Mouse (Mus musculus) hindbrain, embryonic 10.5 days (tissue): ENCODE data around the gene Mvp. TPM values are rescaled to one million over a fixed set of nuclear protein-coding genes. Genes with fewer than 3 reads are reported as not detected.
A peak's percentile ranks its signal among the peaks of the same experiment; 100 is the strongest.

Source experiments
- DNase-seq: peaks from one replicate; pipeline ENCODE4 v3.0.0-alpha.2; 2017; ENCODE audit warnings: low spot score
- H3K27ac ChIP-seq: fragments of 300-500 bp; sonication (generic); 2 replicates; pipeline ENCODE4 v1.5.1; 2016; ENCODE audit warnings: mild to moderate bottlenecking, moderate library complexity
- H3K27me3 ChIP-seq: fragments of 300-500 bp; sonication (generic); 2 replicates; pipeline ENCODE4 v1.6.1; 2016; ENCODE audit warnings: mild to moderate bottlenecking; ENCODE audit not compliant: poor library complexity, insufficient read depth, severe bottlenecking
- H3K36me3 ChIP-seq: fragments of 300-500 bp; sonication (generic); 2 replicates; pipeline ENCODE4 v1.6.1; 2016; ENCODE audit warnings: mild to moderate bottlenecking, moderate library complexity
- H3K4me1 ChIP-seq: fragments of 300-500 bp; sonication (generic); replicated peaks from 2 replicates; pipeline ENCODE4 v1.6.1; 2016; ENCODE audit warnings: mild to moderate bottlenecking
- H3K4me3 ChIP-seq: fragments of 300-500 bp; sonication (generic); 2 replicates; pipeline ENCODE4 v1.5.1; 2016; ENCODE audit warnings: mild to moderate bottlenecking, moderate library complexity
- H3K9me3 ChIP-seq: fragments of 300-500 bp; sonication (generic); 2 replicates; pipeline ENCODE4 v1.6.1; 2016; ENCODE audit warnings: mild to moderate bottlenecking, moderate library complexity
- WGBS: fragments of 180-500 bp; shearing (Covaris S2); methylation state at CpG from one replicate; pipeline ENCODE4 v1.1.7; 2016; 5-methylcytosine and 5-hydroxymethylcytosine counted together
- polyA plus RNA-seq: library from polyadenylated mRNA; unstranded; fragments of >200 nt; fragmentation: Nextera tagmentation; extraction: Ambion mirVana; gene quantifications from 2 replicates; pipeline ENCODE4 v1.2.1, GENCODE M21; 2016

The Mvp gene
- polyA plus RNA-seq: 5.0 and 6.1 TPM in 2 replicates

- Histone ChIP-seq H3K36me3 (peaks cover 47% of the 10 kb centered on the region), H3K27ac (peak within 1 kb of the TSS; percentile 98), H3K9me3 (no peaks in the 10 kb centered on the region), H3K4me3 (peak within 1 kb of the TSS; percentile 87), H3K27me3 (no peaks in the 10 kb centered on the region), H3K4me1 (peaks cover 58% of the 10 kb centered on the region)
- WGBS: 66% methylated on average over 11 of the region's 11 CpGs
- DNase-seq: peak; percentile 26
These were observed at the start of gene Mvp for GRCm38 (mm10) chr7:127014320-127014719. Gene Mvp (minus strand): TSS chr7:127014621.

GRCm38 (mm10) chr7:127055026-127055585 is 40.7 kb upstream of the Mvp start:
- H3K4me3 ChIP-seq: no peak overlapping the region
- no peaks in the 10 kb centered on the region for H3K27me3 ChIP-seq
- WGBS: 77% methylated on average over 5 of the region's 5 CpGs
- H3K27ac ChIP-seq: no peak overlapping the region
- no peaks in the 10 kb centered on the region for H3K9me3 ChIP-seq
- no peak for DNase-seq
- H3K36me3 ChIP-seq: no peaks in the 10 kb centered on the region
- H3K4me1 ChIP-seq: no peaks in the 10 kb centered on the region

- DNase-seq: peak; percentile 92
- under 1% methylated on average over 53 of the region's 53 CpGs for WGBS
- H3K27me3 ChIP-seq: no peaks in the 10 kb centered on the region
- peaks cover 23% of the 10 kb centered on the region for H3K4me1 ChIP-seq
- H3K36me3 ChIP-seq: peaks cover 34% of the 10 kb centered on the region
- H3K4me3 ChIP-seq: peak within 1 kb of the TSS; percentile 96
- peak within 1 kb of the TSS; percentile 96 for H3K27ac ChIP-seq
- H3K9me3 ChIP-seq: no peaks in the 10 kb centered on the region
These were observed 27.6 kb upstream of the Mvp start, which contains the start of gene Kif22 for GRCm38 (mm10) chr7:127041851-127042672. Gene Kif22 (minus strand): TSS chr7:127042471.

GRCm38 (mm10) chr7:127031244-127031643 is 16.8 kb upstream of the Mvp start:
- DNase-seq: no peak

GRCm38 (mm10) chr7:127030172-127030571 is 15.8 kb upstream of the Mvp start:
- H3K27ac ChIP-seq: no peak overlapping the region
- H3K4me3 ChIP-seq: no peak overlapping the region
- H3K36me3 ChIP-seq: peaks cover 81% of the 10 kb centered on the region
- H3K27me3 ChIP-seq: no peaks in the 10 kb centered on the region
- H3K4me1 ChIP-seq: peaks cover 20% of the 10 kb centered on the region
- H3K9me3 ChIP-seq: no peaks in the 10 kb centered on the region
- WGBS: 100% methylated on average over 1 of the region's 1 CpGs
- DNase-seq: no peak

More at GRCm38 (mm10) chr7:127031244-127031643, 16.8 kb upstream of the Mvp start:
- Histone ChIP-seq H3K27ac (no peak overlapping the region), H3K9me3 (no peaks in the 10 kb centered on the region), H3K27me3 (no peaks in the 10 kb centered on the region), H3K4me3 (no peak overlapping the region), H3K36me3 (peaks cover 86% of the 10 kb centered on the region), H3K4me1 (peaks cover 17% of the 10 kb centered on the region)
- WGBS: 81% methylated on average over 1 of the region's 1 CpGs

GRCm38 (mm10) chr7:127027885-127028284 is 13.5 kb upstream of the Mvp start:
- Histone ChIP-seq H3K4me1 (peaks cover 43% of the 10 kb centered on the region), H3K4me3 (peak overlapping the region; percentile 90), H3K27ac (peak overlapping the region; percentile 100), H3K36me3 (peaks cover 81% of the 10 kb centered on the region), H3K27me3 (no peaks in the 10 kb centered on the region), H3K9me3 (no peaks in the 10 kb centered on the region)
- DNase-seq: no peak
- WGBS: 79% methylated on average over 8 of the region's 8 CpGs

DNA sequence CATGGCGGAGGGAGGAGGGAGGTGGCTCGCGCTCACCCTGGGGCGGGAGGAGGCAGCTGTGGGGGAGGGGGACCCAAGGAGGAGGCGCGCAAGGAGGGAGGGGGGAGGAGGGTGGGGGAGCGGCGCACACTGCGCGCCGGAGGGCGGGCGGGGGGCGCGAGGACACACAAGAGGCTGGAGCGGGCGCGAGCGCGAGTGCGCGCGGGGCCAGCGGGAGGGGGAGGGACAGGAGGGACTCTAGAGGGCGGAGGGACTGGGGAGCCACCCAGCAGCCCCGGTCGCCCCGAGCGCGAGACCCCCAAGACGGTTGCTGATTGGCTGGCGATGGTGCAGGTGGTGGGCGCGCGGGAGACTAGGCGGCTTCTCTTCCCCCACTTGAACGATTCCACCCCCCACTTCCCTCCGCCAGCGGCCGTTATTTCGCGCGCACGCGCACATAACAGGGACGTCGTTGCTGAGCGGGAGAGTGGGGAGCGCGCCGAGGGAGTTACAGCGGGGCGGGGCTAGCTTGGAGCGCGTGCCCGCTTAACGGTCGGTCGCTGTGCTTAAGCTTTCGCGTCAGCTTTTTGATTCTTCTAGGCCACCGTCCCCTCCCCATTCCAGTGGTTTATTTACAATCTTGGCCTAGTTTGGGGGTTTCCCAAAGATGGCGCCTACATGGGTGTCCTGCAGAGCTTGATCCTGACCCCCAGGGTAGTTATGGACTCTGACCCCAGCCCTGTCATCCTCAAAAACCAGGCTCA is 12.7 kb upstream of the Mvp start, which contains the start of gene Maz:
TSS of gene Maz (minus strand) at position 54 of the 743 bp plus-strand sequence.
- H3K36me3 ChIP-seq: peaks cover 81% of the 10 kb centered on the region
- WGBS: under 1% methylated on average over 57 of the region's 63 CpGs

DNA sequence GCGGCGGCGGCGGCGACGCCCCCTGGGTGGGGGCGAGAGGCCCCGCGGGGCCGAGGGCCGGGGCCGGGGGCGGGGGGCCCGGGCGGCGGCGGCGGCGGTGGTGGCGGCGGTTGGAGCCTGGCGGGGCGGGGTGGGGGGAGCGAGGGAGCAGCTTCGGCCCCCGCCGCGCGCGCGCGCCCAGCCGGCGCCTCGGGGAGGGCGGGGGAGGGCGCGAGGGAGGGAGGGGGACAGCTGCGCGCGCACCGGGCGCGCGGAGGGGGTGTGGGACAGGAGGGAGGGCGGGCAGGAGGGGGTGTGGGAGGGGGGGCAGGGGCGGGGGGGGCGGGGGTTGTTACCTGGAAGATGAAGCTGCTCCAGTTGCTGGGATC is 12.2 kb upstream of the Mvp start:
- H3K9me3 ChIP-seq: no peaks in the 10 kb centered on the region
- peaks cover 80% of the 10 kb centered on the region for H3K36me3 ChIP-seq
- H3K27ac ChIP-seq: peak overlapping the region; percentile 100
- peaks cover 56% of the 10 kb centered on the region for H3K4me1 ChIP-seq
- 8% methylated on average over 36 of the region's 48 CpGs for WGBS
- no peaks in the 10 kb centered on the region for H3K27me3 ChIP-seq
- H3K4me3 ChIP-seq: peak overlapping the region; percentile 90
- no peak for DNase-seq

More for the DNA sequence above, 12.7 kb upstream of the Mvp start, which contains the start of gene Maz:
- DNase-seq: peak; percentile 100
- H3K4me1 ChIP-seq: peaks cover 50% of the 10 kb centered on the region
- peak within 1 kb of the TSS; percentile 100 for H3K27ac ChIP-seq
- H3K4me3 ChIP-seq: peak within 1 kb of the TSS; percentile 90
- no peaks in the 10 kb centered on the region for H3K27me3 ChIP-seq
- H3K9me3 ChIP-seq: no peaks in the 10 kb centered on the region

GRCm38 (mm10) chr7:127026161-127026600 is 11.8 kb upstream of the Mvp start:
- peaks cover 60% of the 10 kb centered on the region for H3K4me1 ChIP-seq
- no peaks in the 10 kb centered on the region for H3K27me3 ChIP-seq
- DNase-seq: peak; percentile 79
- H3K36me3 ChIP-seq: peaks cover 76% of the 10 kb centered on the region
- H3K9me3 ChIP-seq: no peaks in the 10 kb centered on the region
- H3K27ac ChIP-seq: peak overlapping the region; percentile 100
- WGBS: under 1% methylated on average over 48 of the region's 48 CpGs
- peak overlapping the region; percentile 90 for H3K4me3 ChIP-seq

DNA sequence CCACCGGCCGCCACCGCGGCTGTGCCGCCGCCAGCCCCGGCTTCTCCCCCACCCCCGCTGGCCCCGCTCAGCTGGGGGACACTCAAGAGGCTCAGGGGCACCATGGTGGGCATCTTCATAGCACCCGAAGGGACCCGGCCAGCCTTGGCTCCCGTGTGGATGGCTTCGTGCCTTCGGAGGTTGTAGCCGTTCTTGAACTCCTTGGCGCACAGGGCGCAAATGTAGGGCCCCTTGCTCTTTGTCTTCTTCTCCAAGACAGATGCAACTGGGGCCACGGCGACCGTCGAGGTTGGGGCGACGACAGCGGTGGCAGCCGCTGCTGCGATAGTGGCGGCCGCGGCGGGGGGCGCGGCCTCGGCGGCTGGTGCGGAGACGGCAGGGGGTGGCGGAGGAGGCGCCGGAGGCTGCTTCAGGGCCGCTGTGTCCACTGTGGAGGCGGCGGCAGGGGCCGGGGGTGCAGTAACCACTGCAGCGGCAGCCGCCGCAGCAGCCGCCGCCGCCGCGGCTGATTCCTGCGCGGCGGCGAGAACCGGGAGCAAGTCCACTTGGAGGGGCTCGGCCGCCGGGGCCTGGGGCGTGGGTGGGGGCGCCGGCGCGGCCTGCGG is 11.2 kb upstream of the Mvp start:
- Histone ChIP-seq H3K9me3 (no peaks in the 10 kb centered on the region), H3K4me1 (peaks cover 65% of the 10 kb centered on the region), H3K27ac (peak overlapping the region; percentile 100), H3K4me3 (peak overlapping the region; percentile 90), H3K27me3 (no peaks in the 10 kb centered on the region), H3K36me3 (peaks cover 71% of the 10 kb centered on the region)
- DNase-seq: no peak
- WGBS: under 1% methylated on average over 65 of the region's 65 CpGs

- H3K27me3 ChIP-seq: no peaks in the 10 kb centered on the region
- H3K36me3 ChIP-seq: peaks cover 64% of the 10 kb centered on the region
- peak; percentile 83 for DNase-seq
- no peaks in the 10 kb centered on the region for H3K9me3 ChIP-seq
- H3K4me3 ChIP-seq: peak overlapping the region; percentile 90
- 1% methylated on average over 30 of the region's 30 CpGs for WGBS
- peak overlapping the region; percentile 100 for H3K27ac ChIP-seq
- peaks cover 72% of the 10 kb centered on the region for H3K4me1 ChIP-seq
These were observed 10.5 kb upstream of the Mvp start for GRCm38 (mm10) chr7:127024755-127025555.
